Mouse (Mus musculus) CD4-positive helper T cell, adult 2 months (primary cell): ENCODE data around the gene Acvr1b.
A peak's percentile ranks its signal among the peaks of the same experiment; 100 is the strongest.

Experiments
- DNase-seq: peaks from one replicate; pipeline ENCODE4 v3.0.0-alpha.2; 2012; ENCODE audit warnings: low read depth, missing footprints, low spot score

The Acvr1b gene

DNA sequence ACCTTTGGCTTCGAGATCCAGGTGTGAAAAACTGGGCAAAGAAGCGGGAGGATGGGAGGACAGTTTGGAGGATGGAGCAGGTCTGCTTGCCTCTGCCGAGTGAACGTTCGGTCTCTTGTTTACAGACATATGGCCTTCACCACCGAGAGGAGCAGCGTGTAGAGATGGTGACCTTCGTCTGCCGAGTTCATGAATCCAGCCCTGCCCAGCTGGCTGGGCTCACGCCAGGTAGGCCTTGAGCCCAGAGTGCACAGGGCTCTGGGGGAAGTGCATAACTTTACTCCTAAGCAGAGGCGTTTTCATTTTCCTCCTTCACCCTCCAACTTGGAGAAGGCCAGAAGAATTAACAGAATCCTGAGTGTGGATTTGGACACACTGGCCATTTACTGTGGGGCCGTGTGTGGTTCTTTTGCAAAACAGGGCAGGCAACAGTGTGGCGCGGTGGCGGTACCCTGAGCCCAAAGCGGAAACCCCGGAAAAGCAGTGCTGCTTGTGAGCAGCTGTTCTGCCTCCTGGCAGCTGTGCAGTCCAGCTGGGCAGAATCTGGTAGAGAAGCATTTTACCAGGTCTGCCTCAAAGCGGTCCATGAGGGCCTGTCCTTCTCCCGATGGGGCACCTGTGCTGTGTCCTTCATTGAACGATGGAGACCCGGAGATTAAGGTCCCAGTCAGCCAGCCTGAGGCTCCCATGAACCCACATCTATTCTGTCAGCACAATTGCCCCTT lies 55.2 kb downstream of the Acvr1b start:
- DNase-seq: no peak

GRCm38 (mm10) chr15:101230503-101230902 lies 56.6 kb downstream of the Acvr1b start:
- no peak for DNase-seq

- peak; percentile 67 for DNase-seq
Measured at GRCm38 (mm10) chr15:101230995-101231647, 57.3 kb downstream of the Acvr1b start.

GRCm38 (mm10) chr15:101231648-101232180 lies 57.8 kb downstream of the Acvr1b start:
- no peak for DNase-seq

GRCm38 (mm10) chr15:101232607-101233006 lies 58.7 kb downstream of the Acvr1b start:
- DNase-seq: no peak

- no peak for DNase-seq
Measured at GRCm38 (mm10) chr15:101233183-101233582, 59.3 kb downstream of the Acvr1b start.

GRCm38 (mm10) chr15:101233641-101234275 lies 59.9 kb downstream of the Acvr1b start:
- DNase-seq: no peak

- DNase-seq: no peak
Measured at GRCm38 (mm10) chr15:101234611-101235341, 60.9 kb downstream of the Acvr1b start.

GRCm38 (mm10) chr15:101235342-101235698 lies 61.5 kb downstream of the Acvr1b start:
- no peak for DNase-seq

DNA sequence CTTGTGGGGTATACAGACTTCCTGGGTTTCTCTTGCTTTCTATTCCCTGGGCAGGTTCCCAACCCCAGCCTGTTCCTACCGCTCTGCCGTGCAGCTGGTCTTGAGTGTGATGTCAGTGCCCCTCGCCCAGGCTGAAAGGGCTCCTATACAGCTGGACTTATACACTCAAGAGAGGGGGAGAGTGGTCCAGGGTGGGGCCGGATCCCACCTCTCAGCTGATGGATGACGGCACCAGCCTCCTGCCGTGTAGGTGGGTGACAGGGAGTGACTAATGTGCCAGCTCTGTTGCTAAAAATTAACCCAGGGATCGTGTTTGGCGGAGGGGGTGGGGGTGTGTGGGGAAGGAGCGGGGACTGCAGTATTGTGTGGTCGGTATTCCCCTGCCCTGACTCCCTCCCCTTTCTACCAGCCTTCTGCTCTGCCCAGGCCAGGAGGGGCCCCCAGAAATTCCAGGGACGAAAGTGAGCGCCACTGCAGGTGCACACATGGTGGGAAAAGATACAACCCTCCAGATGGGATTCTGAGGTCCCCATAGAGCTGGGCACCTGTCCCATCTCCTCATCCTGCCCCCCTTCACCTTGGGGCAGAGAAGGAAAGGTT lies 62.0 kb downstream of the Acvr1b start:
- DNase-seq: no peak

GRCm38 (mm10) chr15:101236878-101237277 lies 63.0 kb downstream of the Acvr1b start:
- DNase-seq: peak; percentile 69

DNA sequence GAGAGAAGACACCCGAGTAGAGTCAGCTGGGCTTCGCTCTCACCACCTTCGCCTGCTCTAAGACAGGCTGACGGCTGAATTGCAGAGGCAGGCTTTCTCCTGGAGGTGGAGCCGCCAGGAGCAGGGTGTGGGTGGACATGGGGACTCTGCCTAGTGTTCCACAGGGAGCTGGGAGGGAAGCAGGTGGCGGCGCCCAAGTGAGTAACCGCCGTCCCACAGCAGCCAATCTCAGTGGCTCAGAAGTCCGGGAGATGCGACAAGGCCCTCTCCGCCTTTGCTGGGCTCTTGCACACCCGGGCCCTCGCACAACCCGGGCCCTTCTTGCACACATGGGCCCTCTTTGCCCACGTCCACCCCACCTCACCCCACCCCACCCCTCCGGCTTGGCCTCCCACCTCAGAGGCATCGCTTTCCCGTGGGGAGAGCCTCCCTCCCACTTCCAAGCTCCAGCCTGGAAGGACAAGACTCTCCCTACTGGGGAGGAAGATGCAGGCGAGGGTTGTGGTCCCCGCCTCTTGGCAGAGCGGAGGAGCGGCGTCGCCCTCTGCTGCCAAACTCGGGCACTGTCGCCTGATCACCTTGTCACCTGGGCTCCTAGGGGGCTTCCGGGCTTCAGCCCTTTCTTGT lies 65.1 kb downstream of the Acvr1b start:
- DNase-seq: peak; percentile 69

GRCm38 (mm10) chr15:101239821-101240220 lies 66.0 kb downstream of the Acvr1b start:
- DNase-seq: no peak

DNA sequence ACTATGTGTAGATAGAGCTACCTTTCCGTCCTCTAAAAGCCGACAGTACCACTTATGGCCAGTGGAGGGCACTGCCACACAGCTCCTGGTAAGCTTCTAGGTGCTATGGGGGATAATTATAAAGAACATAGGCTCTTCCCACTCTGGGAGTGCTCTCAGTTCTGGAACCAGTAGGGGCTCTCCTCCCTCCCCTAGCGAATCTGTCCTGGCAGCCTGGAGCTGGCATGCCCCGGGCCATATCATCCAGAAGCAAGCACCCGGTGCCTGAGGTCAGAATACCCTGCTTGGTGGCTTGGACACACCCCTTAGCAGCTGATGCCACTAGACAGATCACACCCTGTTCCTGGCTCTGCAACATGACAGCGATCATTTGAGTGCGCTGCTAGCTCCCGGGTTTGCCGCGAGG lies 66.9 kb downstream of the Acvr1b start:
- peak; percentile 89 for DNase-seq

DNA sequence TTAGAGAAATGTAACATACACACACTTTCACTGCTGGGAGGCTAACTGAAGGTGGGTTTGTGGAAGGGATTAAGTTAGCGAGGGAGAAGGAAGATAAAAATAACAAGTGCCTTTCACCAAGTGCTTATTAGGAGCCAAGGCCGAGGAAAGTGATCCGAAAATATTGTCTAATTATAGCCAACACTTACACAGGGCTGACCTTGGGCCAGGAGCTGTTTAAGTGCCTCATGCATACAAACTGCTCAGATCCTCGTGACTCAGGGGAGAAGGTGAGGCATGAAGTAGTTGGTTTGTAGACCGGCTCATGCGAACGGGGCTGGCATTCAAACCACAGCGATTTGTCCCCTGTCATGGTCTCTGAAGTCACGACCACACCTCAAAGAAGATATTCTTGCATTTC lies 67.4 kb downstream of the Acvr1b start:
- DNase-seq: no peak

- no peak for DNase-seq
Measured at GRCm38 (mm10) chr15:101241853-101242252, 68.0 kb downstream of the Acvr1b start.

DNA sequence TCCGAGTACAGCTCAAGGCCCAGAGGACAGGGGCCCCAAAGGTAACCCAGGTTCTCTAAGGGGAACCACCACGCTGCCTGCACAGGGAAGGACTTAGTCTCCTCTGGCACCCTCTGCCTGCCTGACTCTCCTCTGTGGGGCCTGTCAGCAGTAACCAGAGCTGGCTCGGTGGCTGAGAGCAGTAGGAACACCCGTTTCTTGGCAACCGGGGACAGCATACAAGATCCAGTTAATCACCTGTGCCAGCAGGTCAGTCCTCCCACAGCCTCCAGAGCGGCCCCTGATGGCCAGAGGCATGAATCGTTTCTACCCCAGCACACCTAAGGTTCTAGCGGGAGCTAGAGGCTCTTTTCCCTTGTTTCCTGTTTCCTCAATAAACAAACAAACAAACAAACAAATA lies 68.8 kb downstream of the Acvr1b start:
- peak; percentile 39 for DNase-seq

GRCm38 (mm10) chr15:101244012-101244411 lies 70.1 kb downstream of the Acvr1b start:
- no peak for DNase-seq

DNA sequence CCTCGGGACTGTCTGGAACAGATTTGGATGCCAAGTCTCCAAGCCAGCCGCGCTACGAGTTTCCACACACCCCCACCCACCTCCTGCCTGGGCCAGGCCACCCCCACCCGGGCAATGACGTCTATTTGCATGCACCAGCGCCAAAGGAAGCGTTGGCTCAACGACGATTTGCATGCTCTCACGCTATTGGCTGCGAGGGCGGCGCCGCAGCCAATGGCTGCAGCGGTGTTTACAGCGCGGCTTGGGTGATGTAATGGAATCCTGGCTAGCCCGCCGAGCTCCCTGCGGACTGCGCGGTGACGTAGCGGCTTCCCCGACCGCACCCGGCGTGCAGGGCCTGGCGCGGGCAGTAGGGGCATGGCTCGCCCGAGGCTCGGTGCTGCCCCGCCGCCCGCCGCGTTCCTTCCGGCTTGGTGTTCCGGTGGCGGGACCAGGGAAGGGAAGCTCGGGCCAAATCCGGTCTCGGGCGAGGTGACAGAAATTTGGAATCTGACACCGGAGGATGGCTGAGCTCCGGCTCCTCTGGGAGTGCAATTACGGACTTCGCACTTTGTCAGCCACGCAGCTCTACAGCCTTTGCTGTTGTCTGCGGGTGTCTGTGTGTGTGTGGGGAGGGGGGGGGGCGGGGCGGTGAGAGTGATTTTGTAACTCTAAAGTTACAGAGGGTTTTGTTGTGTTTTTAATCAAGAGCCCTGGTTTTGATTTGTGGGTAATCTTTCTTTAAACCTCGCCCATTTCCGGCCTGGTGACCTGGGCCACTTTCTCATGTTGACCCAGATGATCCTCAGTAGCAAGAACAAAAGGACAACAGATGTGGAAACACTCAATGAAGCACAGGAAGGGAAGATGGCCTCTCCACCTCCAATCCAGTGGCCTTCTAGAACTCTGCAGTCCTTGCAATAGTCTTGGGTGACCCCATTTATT lies 72.6 kb downstream of the Acvr1b start:
- DNase-seq: peak; percentile 100

- DNase-seq: peak; percentile 71
Measured at GRCm38 (mm10) chr15:101247155-101247498, 73.3 kb downstream of the Acvr1b start.
